Mouse (Mus musculus) megakaryocyte, adult 5-6 weeks (primary cell): ENCODE measurements around the gene Lyplal1. TPM values are rescaled to one million over a fixed set of nuclear protein-coding genes. Genes with fewer than 3 reads are reported as not detected.

ENCODE experiments used
- ATAC-seq: 2 replicates; pipeline ENCODE4 v1.8.0; 2016; ENCODE audit warnings: mild to moderate bottlenecking, inconsistent platforms; ENCODE audit not compliant: poor library complexity, severe bottlenecking
- total RNA-seq, 2 experiments: library from RNA; stranded (forward) in 1 of 2; stranded (reverse) in 1 of 2; fragments of 153-499, 151-499 nt in 1 of 2; fragments of 221-1000, 200-1000 nt in 1 of 2; gene quantifications; 2 replicates each; pipeline versions ENCODE4 v1.2.3 to v1.2.4; 2015 to 2017

Gene Lyplal1
- 0.31 and 1.1 TPM in 2 replicates for total RNA-seq (2015)
- total RNA-seq (2017): 0.95 and 1.6 TPM in 2 replicates

DNA sequence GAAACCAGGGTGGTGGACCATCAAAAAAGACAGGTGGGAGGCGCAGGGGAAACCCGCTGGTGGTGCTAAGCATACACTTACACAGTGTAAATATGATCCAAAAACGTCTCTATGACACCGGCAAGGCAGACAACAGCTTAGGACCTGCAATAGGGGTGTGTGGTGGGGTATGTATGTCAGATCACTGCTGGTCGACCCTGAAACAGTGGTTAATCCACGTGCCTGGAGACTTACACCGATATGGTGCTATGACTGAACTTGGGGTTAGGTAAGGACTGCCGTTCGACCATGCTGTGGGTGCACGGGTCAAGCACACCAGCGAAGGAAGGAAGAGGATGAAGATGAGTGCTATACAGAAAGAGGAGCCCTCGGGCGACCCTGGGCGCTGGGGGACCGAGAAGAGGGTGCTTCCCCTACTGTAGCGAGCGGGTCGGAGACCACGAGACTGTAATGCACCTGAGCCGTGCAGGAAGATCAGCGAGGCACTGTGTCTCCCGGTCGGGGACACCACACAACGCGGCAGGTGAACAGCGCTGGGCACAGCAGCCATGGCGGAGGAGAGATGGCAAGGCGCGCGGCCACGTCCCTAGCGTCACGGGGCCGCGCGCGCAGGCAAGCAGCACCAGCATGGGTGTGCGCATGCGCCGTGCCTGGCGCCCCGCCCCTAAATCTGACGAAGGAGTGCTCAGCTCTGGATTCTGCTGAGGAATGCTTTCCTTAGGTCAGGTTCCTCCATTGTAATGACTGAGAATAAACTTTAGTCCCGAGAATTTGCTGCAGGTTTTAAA lies at the start of gene Lyplal1:
Gene Lyplal1 (minus strand): TSS at position 610 of the 788 bp plus-strand sequence.
- peak; percentile 89 for ATAC-seq

DNA sequence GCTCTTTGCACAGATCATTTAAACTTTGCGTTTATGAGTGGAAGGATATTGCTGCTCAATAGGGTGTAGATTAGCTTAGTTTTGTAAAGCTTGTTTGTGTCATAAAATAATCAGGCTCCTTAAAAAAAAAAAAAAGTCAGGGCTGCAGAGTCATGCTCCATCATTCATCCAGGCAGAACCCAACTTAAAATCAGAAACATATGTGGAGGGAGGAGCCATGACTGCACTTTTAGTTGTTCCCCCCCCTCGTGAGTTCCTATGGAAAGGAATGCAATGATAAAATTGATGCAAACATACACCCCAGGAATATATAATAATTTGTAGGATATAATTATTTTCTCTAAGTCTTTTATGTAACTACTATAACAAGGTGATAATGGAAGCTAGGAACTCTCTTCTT lies 46.5 kb upstream of the Lyplal1 start:
- ATAC-seq: no peak

DNA sequence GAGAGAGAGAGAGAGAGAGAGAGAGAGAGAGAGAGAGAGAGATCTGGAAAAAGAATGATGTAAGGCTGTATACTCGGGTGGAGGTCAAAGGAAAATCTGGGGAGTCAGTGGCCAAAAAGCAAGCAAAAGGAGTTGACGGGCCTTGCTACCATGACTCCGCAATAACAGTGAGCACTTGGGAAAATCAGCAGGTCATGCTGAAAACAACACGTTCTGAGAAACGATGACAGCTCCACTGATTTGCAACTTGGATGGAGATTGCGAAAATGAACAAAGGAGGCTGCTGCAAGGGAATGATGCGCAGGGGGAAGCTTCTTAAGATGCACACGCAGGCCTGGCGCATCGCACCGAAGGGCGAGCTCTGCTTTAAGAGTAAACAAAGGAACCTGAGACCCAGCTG lies 46.1 kb upstream of the Lyplal1 start:
- ATAC-seq: no peak

DNA sequence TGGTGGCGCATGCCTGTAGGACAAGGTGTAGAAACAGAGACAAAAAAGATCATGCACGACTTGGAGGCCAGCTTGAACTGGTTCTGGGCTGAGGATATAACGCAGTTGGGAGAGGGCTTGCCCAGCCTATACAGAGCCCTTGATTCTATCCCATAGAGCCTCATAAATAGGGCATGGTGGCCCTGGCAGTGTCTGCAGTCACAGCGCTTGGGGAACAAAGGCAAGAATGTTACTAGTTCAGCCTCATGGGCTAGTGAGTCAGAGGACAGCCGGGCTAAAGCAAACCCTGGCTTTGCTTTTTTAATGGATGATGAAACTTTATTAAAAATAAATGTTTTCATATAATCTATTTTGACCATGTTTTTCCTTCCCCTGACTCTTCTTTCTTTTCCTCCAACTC lies 33.3 kb upstream of the Lyplal1 start:
- no peak for ATAC-seq

DNA sequence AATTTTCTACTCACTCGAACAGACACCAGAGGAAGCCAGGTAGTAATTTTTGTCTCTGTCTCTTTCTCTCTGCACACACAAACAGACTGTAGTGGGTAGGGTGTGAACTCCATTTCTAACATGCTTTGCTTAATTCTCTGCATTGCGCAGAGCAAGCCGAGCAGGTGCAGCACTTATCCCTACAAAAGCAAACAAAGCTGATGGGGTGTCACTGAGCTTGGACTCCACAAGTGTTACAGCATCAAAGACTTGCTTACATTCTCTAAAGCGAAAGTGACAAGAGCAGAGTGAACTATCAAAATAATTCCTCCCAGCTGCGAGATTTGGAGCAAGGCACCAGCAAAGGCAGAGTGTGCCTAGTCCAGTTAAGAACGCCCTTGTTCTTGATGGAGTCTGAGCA lies 28.3 kb upstream of the Lyplal1 start:
- no peak for ATAC-seq

DNA sequence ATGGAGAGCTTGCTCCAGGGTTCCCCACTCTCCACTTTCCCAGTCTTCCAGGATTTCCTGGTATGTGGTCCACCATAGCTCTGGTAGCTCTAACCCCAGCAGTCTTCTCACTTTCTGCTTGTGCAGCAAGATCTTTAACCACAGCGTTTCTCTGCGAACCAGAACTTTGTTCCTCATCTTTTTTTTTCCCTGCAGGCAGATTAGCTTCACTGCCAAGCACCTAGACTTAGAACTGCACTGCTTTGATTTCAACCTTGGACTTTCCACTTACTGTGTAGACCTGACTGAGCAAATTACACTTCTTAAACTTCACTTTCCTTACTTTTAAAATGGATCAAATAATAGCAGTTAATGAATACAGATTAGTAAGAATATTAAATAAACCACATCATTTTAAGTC lies 23.1 kb upstream of the Lyplal1 start:
- ATAC-seq: no peak

DNA sequence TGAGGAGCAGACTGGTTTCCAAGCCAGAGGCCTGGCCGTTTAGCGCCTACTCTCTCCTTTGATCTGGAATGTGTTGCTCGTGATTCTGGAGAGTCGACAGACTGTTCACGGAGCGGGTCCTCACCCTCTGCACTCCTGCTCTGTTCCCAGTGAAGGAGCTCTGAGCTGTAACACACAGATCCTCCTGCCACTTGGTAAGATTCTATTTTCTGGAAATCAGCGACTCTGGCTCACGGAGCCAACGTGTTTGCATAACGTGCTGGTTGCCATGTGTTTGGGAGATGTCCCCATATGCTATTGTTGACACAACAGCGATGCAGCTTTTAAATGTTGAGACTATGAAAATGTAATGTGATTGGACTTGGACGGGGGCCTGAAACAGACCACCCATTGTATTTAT lies 20.8 kb upstream of the Lyplal1 start:
- no peak for ATAC-seq

DNA sequence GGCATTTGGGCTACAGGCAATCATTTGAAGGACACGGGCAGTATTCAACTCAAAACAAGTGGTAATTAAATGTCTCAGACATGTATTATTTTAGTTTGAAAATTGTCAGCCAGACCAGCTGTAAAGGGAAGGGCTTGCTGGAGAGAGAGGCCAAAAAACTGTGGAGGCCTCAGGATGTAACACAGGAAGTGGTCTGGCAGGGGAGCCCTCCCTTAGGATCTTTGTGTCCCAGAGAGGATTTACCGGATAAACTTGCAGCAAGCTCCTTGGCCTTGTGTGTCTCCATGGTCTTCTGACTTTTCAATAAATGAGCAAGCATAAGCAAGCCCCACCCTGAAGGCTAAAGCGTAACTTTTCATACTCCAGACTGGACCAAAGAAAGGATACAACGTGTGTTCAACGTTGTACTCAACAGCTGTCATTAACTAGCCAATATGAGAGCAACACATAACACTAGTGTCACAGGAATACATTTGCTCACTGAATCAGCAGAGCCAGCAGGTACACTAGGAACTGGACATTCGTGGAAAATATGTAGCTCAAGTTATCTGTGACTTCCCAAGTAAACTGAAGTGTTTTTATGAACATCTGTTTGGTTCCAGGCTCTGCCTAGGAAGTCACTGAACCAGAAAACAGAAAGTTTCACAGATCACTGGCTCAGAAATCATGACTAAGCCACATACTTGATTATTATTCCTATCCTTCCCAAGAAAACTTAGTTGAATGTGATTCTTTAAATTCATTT lies 19.7 kb upstream of the Lyplal1 start:
- no peak for ATAC-seq

DNA sequence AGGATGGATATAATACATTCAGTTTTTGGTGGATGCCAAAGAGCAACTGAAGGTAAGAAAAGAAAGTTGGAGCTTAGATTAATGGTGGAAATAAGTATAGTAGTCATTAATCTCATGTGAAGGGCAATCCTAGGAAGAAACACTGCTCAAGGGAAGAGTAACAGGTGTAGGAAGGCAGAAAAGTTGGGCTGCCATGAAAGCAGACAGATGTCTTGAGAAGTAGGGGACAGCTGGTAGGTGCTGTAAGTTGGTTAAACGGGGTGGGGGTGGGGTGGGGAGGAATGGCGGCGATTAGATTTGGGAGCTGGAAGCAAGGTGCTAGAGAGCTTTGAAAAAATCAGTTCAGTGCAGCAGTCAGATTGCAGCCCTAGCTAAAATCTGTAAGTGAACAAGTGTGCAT lies 14.4 kb upstream of the Lyplal1 start:
- no peak for ATAC-seq

DNA sequence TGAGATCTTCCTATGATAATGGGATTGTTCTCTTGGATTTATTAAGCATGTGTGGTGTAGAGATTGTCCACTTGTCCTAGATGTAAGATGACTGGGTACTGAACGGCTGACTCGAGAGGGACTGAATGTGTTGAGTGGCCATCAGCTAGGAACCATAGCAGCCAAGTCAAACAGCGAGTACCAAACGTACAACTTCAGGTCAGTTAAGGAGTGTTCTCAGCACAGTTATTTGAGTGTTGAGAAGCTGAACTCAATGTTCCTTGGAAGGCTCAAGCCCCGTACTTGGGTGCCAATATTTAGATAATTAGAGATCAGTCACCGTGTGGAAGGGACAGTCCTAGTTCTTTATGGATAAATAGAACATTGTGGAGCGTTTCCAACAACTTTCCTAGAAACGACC lies 11.8 kb upstream of the Lyplal1 start:
- no peak for ATAC-seq

DNA sequence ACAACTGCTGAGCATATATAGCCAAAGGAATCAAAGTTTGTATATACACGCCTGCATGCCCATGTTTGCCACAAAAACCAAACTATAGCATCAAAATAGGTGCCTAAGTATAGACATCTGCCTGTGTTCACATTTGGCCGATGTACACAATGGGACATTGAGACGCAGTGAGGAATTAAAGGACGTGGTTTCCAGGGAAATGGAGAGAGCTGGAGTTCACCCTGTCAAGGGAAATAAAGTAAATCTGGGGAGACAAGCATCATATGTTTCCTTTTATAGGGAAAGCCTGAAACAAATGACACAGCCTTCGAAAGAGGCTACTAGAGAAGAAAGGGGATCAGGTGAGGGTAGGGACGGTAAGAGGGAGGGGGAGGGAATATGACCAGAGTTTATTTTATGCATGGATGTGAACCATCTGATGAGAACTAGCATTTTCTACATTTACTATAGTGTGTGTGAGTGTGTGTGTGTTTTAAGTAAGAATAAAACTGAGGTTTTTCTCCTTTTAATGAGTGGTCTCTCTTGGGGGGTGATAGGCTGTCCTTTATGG lies 9.3 kb upstream of the Lyplal1 start:
- no peak for ATAC-seq

DNA sequence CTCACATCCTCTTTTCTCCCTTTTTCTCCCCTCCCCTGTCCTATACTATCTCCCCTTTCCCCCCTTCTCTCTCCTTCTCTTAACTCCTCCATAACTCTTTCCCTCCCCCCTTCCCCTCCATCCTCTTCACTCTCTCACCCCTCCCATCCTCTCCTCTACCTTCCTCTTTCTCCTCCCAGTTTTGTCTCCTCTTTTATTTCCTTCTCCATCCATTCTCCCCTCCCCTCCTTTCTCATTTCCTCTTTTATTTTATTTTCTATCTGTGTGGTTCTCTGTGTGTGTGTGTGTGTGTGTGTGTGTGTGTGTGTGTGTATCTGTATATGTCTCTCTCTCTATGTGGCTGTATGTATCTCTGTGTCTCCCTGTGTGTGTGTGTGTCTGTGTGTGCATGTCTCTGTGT lies 6.6 kb upstream of the Lyplal1 start:
- ATAC-seq: peak; percentile 47

DNA sequence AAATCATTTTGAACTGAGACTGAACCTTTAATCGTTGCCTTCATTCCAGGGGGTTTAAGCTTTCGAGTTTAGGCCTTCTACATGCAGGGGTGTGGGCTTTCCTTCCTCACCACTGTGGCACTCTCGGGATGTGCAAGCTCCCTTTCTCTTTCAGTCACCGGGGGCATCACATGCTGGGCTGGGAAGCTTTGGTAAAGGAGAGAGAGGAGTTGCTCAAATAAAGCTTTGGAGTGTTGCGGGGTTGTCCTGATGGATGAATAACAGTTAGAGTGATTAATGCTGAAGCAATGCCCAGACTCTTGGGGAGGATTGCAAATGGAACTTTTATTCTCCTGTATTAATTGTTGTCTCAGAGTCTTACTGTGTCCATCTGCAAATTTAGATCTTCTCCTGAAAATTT lies 2.7 kb upstream of the Lyplal1 start:
- ATAC-seq: no peak

DNA sequence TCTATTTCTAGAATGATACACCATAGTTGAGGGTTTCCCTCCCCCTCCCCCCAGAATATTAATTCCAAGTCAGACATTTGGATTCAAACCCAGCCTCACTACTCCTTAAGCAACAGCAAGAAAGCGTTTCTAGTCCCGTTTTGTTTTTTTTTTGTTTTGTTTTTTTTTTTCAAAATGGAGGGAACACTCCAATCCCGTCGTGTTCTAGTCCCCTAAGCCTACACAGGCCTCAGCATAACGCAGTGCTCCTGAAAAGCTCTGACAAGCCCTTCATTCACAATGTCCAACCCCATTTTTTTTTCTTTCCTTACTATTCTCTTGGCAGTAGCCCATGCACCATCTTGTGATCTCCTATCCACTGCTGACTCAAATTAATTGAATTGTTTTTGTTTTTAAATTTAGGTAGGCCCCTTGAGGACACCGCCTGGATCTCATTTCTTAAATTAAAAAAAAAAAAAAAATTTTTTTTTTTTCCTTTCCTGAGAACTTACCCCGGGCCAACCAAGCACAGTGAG lies 967 bp downstream of the Lyplal1 start:
- no peak for ATAC-seq

DNA sequence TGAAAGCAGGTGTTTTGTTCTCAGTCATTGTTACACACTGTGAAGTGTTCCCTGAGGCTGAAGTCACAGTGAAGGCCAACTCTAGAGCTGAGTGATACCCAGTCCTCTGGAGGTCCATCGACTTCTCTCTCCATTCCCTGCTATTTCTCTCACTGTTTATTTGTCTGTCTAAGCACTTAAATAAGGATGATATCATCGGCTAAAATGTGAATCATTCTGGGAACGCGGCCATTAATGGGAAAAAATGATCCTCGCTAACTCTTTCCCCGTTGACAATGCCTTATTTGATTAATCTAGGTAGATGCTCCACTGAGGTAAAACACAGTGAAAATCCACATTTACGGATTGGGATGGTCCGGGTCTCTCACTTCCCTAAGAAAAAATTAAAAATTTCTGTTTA lies 14.8 kb downstream of the Lyplal1 start:
- ATAC-seq: no peak

DNA sequence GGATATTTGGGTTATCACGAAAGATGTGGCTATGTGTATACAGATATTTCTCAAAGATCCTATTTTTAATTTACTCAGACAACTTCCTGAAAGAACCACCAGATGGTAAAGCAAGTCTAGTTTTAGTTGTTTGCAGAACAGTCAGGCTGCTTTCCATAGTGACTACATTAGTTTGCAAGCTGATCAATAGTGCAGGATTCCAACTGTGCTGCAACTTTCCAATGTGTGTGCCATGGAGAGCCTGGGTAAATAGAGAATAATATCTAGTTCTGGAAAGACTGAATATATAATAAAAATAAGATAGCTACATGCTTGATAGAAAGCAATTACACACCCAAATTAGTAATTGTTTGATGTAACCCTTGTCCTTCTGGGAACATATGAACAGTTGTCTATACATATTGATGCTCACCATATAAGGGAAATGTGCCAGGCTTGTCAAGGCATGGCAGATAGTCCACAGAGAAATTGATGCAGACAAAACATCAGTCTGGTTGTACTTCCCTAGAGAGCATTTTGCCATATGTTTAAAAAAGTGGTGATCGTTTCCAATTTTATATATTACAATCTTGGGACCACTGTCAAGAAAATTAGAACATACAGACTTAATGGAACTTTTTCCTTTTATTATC lies 50.7 kb downstream of the Lyplal1 start:
- ATAC-seq: no peak

DNA sequence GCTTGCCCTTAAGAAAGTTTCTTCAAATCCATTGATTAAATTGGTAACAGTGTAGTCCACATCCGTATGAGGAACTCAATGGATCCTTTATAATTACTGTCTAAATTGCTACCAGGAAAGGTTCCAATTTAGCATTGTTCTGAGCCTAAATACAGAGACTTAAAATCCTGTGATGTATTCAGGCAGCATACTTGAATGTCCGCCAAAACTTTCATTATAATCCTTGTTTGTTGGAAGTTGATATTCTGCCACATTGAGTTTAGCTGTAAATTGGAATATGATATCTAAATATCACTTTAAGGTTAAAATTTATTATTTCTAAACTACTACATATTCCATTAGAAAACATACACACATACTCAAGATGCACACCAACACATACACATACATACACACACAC lies 57.1 kb downstream of the Lyplal1 start:
- ATAC-seq: no peak

DNA sequence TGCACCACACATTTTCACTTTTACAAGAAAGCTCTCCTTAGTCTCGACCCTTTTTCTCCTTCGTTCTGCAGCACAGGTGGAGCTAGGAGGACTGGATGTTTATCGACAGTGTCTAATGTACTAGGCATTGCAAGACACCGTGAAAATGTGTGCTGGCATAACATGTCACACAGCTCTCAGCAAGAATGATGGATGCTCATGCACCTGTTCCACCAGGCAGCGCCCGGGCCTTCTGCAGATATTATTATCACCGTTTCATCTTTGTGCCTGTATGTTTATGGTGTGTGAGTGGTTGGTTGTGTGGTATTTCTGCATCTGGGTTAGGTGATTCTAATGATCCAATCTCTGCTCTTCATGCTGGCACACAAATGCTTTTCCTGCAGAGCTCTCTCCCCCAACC lies 62.9 kb downstream of the Lyplal1 start:
- ATAC-seq: no peak

DNA sequence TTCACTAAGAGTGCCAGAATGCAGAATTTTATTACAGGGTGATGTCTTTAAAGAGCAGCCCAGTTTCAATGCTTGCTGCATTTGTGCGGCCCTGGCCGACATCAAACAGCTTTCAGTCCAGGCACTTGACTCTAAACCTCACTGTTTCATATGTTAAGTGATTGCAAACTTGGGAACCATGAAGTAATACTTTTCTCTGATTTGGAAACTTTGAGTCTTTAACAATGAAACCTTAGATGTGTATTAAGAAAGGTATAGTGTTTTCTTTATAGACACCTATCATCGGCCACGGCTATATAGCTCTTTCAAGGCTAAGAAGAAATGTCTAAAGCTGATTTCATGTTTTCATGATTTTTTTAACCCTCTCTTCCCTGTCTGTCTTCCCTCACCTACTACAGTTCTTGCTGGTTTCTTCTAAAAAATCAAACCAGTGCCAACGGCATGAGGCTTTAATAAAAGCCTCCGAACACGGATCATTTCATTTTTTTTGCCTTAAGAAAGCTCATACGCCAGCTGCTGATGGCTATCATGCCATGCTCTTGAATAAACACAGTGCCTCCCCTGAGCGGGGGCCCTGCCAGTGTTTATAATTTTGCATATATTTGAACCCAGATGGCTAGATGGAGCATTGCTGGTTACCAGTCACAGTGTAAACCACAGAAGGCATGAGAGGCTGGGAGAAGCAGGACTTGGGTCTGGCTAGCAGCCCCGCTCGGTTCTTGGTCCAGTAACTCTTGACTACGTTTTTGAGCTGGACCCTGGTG lies 63.6 kb downstream of the Lyplal1 start:
- no peak for ATAC-seq

DNA sequence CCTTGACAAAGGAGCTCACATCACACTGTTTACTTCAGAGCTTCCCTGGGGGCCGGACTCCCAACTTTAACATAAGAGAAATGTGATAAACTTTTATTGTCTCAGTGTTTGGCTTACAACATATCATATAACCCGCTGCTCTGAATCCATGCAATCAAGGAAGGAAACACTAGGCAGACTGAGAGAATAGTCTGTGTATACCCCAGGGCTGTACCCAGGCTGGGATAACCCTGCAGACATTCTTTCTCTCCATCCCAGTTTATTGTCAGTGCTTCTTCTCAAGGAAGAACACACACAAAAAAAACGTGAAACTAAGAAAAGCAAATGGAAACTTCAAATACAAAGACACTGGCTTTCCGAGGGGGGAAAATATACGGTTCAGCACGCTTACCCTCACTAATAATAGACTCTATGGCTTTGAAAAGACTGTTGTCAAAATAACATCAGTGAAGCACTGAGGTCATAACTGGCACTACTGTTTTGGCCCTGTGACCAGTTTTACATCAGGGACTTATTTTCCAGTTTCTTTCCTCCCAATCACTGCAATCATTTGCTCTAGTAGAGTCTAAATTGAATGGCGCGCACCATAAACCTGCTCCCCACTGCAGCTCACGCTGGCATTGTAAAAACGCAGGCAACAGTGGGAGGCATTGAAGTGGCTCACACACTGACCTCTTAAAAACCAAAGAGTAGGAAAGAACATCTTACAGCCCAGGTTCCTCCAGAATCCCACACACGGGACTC lies 73.2 kb downstream of the Lyplal1 start:
- no peak for ATAC-seq
